Mouse (Mus musculus) hindbrain, embryonic 10.5 days (tissue): ENCODE data around the gene Mafb. TPM values are rescaled to one million over a fixed set of nuclear protein-coding genes. Genes with fewer than 3 reads are reported as not detected.

Source experiments
- DNase-seq: peaks from one replicate; pipeline ENCODE4 v3.0.0-alpha.2; 2017; ENCODE audit warnings: low spot score
- H3K27ac ChIP-seq: fragments of 300-500 bp; sonication (generic); 2 replicates; pipeline ENCODE4 v1.5.1; 2016; ENCODE audit warnings: mild to moderate bottlenecking, moderate library complexity
- H3K27me3 ChIP-seq: fragments of 300-500 bp; sonication (generic); 2 replicates; pipeline ENCODE4 v1.6.1; 2016; ENCODE audit warnings: mild to moderate bottlenecking; ENCODE audit not compliant: poor library complexity, insufficient read depth, severe bottlenecking
- H3K36me3 ChIP-seq: fragments of 300-500 bp; sonication (generic); 2 replicates; pipeline ENCODE4 v1.6.1; 2016; ENCODE audit warnings: mild to moderate bottlenecking, moderate library complexity
- H3K4me1 ChIP-seq: fragments of 300-500 bp; sonication (generic); replicated peaks from 2 replicates; pipeline ENCODE4 v1.6.1; 2016; ENCODE audit warnings: mild to moderate bottlenecking
- H3K4me3 ChIP-seq: fragments of 300-500 bp; sonication (generic); 2 replicates; pipeline ENCODE4 v1.5.1; 2016; ENCODE audit warnings: mild to moderate bottlenecking, moderate library complexity
- H3K9me3 ChIP-seq: fragments of 300-500 bp; sonication (generic); 2 replicates; pipeline ENCODE4 v1.6.1; 2016; ENCODE audit warnings: mild to moderate bottlenecking, moderate library complexity
- WGBS: fragments of 180-500 bp; shearing (Covaris S2); methylation state at CpG from one replicate; pipeline ENCODE4 v1.1.7; 2016; 5-methylcytosine and 5-hydroxymethylcytosine counted together
- polyA plus RNA-seq: library from polyadenylated mRNA; unstranded; fragments of >200 nt; fragmentation: Nextera tagmentation; extraction: Ambion mirVana; gene quantifications from 2 replicates; pipeline ENCODE4 v1.2.1, GENCODE M21; 2016

The Mafb gene
- polyA plus RNA-seq, 1 experiment from 2014 or later: 16.9 TPM

DNA sequence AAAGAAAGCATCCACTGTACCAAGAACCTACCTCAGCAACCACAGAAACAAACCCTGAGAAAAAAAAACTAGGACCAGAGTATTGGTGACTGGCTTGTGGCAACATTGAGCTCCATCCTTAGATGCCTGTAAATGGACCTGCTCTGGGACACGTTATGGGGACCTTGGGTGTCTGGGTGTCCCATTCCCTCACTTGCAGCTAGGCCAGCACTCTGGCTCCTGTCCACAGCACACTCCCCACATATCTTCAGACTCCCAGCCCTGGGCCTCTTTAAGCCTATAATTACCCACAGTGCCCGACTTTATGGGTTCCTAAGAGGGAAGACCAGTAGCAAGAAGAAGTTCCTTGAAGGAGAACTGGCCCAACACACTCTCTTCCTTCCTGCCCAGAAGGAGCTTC, 30.8 kb downstream of the Mafb start:
- no peak overlapping the region for H3K4me3 ChIP-seq
- no peak overlapping the region for H3K27ac ChIP-seq
- no peaks in the 10 kb centered on the region for H3K36me3 ChIP-seq
- no peaks in the 10 kb centered on the region for H3K4me1 ChIP-seq
- no peak for DNase-seq
- H3K27me3 ChIP-seq: no peaks in the 10 kb centered on the region
- H3K9me3 ChIP-seq: no peaks in the 10 kb centered on the region
- WGBS: 65% methylated on average over 2 of the region's 2 CpGs

DNA sequence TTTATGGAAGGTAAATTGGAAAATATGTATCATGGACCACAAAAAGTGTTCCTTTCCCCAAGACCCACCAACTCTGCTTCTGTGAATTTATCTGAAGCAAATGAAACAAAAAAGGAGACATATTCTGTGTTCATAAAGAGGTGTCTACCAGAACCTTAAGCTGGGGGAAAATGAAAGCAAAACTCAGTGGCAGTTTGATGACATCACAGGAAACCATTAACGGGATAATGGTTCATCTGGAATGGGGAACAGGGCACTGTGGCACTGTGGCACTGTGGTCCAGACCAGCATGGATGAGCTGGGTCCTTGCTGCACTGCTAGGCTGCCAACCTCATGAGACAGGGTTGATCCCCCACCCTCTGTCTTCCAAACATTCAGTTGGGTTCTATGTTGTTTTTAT, 31.8 kb downstream of the Mafb start:
- no peaks in the 10 kb centered on the region for H3K4me1 ChIP-seq
- no peak overlapping the region for H3K27ac ChIP-seq
- no peak overlapping the region for H3K4me3 ChIP-seq
- WGBS: 78% methylated on average over 1 of the region's 1 CpGs
- no peaks in the 10 kb centered on the region for H3K27me3 ChIP-seq
- no peaks in the 10 kb centered on the region for H3K9me3 ChIP-seq
- DNase-seq: no peak
- H3K36me3 ChIP-seq: no peaks in the 10 kb centered on the region

DNA sequence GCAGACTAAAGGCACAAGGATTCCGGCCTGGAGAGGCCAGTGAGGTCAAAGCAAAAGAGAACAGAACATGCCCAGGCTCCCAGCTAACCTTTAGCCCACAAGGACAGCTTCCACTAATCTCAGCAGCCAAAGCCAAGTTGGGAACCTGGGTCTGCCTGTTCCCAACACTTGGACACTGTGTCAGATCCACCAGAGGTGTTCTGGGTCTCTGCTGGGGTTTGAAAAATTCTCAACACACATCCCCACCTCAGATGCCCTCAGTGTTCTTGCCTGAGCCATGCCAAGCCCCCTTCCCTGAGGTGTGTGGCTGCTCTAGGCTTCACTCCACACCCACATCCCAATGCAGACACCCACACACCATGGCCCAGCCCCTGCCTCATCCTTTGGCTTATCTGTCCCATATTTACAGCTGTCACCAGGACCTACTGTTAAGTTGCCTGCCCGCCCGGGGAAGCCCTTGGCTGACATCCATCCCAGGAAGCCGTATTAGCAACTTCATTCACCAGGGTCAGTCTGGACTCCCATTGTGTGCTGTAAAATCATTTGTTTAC, 32.7 kb downstream of the Mafb start, which contains the start of gene Gm826:
Gm826 (minus strand) TSS at position 52 of the 551 bp plus-strand sequence.
- no peak for DNase-seq
- H3K27ac ChIP-seq: no peak within 1 kb of the TSS
- no peaks in the 10 kb centered on the region for H3K9me3 ChIP-seq
- no peaks in the 10 kb centered on the region for H3K27me3 ChIP-seq
- peaks cover 3% of the 10 kb centered on the region for H3K4me1 ChIP-seq
- no peaks in the 10 kb centered on the region for H3K36me3 ChIP-seq
- H3K4me3 ChIP-seq: no peak within 1 kb of the TSS
- WGBS: 73% methylated on average over 4 of the region's 4 CpGs

DNA sequence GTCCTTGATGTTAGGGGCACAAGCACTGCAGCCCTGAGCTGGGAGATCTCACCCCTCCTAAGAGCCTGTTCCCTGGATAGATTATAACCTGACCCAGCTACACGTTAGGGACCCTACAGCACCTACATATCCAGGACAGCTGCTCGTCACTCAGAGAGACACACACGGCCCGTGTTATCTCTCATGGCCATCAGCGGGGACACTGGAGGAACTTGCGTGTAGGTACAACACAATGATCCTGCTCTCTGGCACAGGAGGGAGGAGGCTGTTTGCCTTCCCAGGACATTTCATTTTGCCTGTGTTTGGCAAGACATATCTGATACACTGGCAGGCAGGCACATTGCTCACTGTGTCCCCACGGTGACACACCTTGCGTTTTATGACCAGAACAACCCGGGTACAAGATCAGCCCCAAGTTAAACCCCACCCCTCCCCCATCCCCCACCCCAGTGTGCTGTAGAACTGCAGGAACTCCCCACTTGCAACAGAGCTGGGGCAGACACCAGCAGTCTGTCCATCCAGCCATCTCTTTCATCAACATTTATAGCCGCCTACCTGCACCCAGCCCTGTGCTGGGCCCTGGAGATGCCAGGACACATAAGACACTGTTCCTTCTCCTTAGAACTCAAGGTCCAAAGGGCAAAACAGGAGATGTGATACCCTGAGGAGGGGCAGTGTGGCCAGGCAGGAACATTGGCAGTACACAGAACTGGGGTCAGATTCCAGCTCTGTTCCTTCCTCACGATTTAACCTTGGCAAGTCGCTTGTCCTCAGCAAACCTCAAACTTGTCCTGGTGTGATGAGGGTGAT, 34.1 kb downstream of the Mafb start:
- H3K27ac ChIP-seq: no peak overlapping the region
- H3K36me3 ChIP-seq: no peaks in the 10 kb centered on the region
- no peak for DNase-seq
- H3K4me3 ChIP-seq: no peak overlapping the region
- peaks cover 11% of the 10 kb centered on the region for H3K4me1 ChIP-seq
- 93% methylated on average over 12 of the region's 12 CpGs for WGBS
- H3K27me3 ChIP-seq: no peaks in the 10 kb centered on the region
- H3K9me3 ChIP-seq: no peaks in the 10 kb centered on the region

DNA sequence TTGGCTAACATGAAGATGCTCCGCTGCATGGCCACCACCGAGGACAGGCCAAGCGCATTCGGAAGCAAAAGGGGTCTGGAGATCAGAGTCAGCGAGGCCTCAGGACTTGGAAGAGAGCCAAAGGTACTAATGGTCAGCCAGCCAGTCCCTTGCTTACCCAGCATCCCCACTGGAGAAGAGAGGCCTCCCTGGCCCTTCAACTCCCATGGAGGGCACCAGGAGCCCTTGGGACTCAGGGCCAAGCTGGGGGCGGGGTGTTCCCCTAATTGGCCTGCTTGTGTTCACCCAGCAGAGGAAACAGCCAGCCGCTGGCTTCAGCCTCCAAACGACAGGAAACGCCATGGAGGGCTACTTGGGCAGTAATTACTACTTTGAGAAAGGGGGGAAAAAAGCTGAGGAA, 38.0 kb downstream of the Mafb start:
- Histone ChIP-seq H3K4me1 (peaks cover 18% of the 10 kb centered on the region), H3K4me3 (no peak overlapping the region), H3K27me3 (no peaks in the 10 kb centered on the region), H3K9me3 (no peaks in the 10 kb centered on the region), H3K36me3 (no peaks in the 10 kb centered on the region), H3K27ac (no peak overlapping the region)
- 67% methylated on average over 9 of the region's 9 CpGs for WGBS
- no peak for DNase-seq

DNA sequence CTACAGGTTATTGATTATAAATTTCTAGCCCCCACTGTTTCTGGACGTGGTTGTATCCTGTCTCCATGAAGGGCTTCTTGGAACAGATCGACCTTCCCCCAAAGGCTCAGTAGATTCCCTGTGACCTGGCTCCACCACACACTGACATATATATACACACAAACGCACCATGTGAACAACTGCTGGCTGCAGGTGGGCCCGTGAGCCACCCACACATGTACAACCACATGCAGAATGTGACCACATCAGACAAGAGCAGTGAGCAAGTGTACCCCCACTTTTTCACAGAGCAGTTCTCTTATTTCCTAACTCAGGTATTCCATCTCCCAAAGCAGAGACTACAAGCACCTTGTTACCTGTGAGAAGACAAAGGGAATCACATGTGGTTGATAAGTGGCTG, 39.1 kb downstream of the Mafb start:
- no peaks in the 10 kb centered on the region for H3K27me3 ChIP-seq
- no peak overlapping the region for H3K4me3 ChIP-seq
- H3K27ac ChIP-seq: no peak overlapping the region
- H3K36me3 ChIP-seq: no peaks in the 10 kb centered on the region
- peaks cover 18% of the 10 kb centered on the region for H3K4me1 ChIP-seq
- DNase-seq: no peak
- no peaks in the 10 kb centered on the region for H3K9me3 ChIP-seq
- 86% methylated on average over 4 of the region's 4 CpGs for WGBS

DNA sequence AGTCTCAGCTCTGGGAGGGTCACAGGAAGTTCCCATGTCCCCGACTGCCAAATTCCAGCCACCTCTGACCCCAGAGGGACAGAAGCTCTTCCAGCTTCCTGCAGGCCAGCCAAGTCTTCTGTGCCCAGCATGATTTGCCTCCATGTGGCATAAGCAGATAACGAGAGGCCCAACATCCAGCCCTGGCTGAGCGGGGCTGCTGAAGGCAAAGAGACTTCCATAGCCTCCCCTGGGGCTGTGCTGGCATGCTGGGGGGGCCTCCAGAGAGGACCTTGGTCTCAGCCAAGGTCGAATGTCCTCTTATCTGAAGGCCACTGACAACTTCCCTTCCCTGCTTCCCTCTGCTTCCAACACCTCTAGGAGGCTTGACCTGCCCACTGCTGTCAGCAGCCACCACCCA, 39.7 kb downstream of the Mafb start:
- H3K27ac ChIP-seq: no peak overlapping the region; the same call in 1 of the 2 replicates
- no peaks in the 10 kb centered on the region for H3K36me3 ChIP-seq
- WGBS: 63% methylated on average over 4 of the region's 4 CpGs
- H3K4me3 ChIP-seq: no peak overlapping the region
- H3K4me1 ChIP-seq: peaks cover 18% of the 10 kb centered on the region
- no peak for DNase-seq
- no peaks in the 10 kb centered on the region for H3K27me3 ChIP-seq
- H3K9me3 ChIP-seq: no peaks in the 10 kb centered on the region

DNA sequence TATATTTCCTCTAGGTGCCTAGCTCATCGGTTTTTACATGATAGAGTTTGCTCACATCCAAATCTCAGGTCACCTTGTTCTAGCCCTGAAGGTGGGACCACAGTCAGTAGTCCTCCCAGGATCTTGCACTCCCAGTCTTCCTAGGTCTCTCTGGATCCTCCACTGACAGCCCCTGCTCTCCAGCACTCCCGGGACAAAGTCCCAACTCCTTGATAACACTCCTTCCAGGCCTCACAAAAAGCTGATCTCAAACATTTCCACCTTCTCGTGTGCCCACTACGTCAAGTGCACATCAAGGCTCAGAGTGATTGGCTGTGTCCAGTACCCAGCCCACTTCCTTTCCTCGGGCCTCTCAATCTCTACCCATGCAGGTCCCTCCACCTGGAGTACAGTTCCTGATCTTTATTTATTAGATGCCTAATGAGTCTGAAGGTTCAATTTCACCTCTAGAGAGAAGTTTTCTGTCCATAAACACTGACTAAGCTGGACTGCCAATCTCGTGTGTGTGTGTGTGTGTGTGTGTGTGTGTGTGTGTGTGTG, 41.7 kb downstream of the Mafb start:
- H3K4me3 ChIP-seq: no peak overlapping the region
- no peaks in the 10 kb centered on the region for H3K9me3 ChIP-seq
- WGBS: 88% methylated on average over 6 of the region's 6 CpGs
- H3K27ac ChIP-seq: no peak overlapping the region
- no peak for DNase-seq
- H3K27me3 ChIP-seq: no peaks in the 10 kb centered on the region
- peaks cover 22% of the 10 kb centered on the region for H3K4me1 ChIP-seq
- no peaks in the 10 kb centered on the region for H3K36me3 ChIP-seq

DNA sequence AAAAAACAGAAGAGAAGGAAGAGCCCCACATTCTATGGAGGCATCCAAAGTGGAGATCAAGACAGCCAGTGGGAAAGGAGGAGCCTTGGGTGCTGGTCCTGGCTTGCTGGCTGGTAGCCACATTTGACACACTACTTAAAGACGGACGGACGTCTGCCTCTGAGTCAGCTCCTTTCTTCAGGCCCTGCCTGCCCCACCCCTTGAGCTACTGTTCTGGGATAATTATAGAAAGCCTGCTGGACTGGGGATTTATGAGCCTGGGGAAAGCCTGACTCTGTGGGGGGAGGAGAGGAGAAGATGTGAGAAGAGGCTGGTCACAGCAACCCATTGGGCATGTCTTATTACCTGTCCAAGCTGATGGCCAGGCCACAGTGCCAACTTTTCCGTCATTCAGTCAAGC, 45.0 kb downstream of the Mafb start:
- Histone ChIP-seq H3K4me1 (peaks cover 4% of the 10 kb centered on the region; the same call in 1 of the 2 replicates), H3K27me3 (no peaks in the 10 kb centered on the region), H3K9me3 (no peaks in the 10 kb centered on the region), H3K4me3 (no peak overlapping the region), H3K36me3 (no peaks in the 10 kb centered on the region), H3K27ac (no peak overlapping the region)
- DNase-seq: no peak
- 69% methylated on average over 4 of the region's 4 CpGs for WGBS

DNA sequence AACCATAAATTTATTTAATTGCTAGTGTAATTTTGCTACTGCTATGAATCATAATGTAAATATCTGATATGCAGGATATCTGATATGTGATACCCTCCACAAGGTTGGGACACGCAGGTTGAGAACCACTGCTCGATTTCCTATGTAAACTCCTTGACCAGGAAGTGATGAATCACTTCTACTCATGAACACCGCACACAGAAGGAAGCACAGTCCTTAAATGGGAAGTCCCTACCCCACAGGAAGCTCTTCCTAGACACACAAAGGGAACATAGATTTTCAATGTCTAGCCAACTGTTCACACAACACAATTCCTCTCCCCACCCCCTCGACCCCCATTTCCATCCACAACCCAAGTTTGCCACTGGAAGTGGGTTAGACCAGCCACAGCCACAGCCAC, 48.6 kb downstream of the Mafb start:
- Histone ChIP-seq H3K36me3 (no peaks in the 10 kb centered on the region), H3K9me3 (no peaks in the 10 kb centered on the region), H3K4me1 (peaks cover 10% of the 10 kb centered on the region), H3K27me3 (no peaks in the 10 kb centered on the region), H3K27ac (no peak overlapping the region), H3K4me3 (no peak overlapping the region)
- WGBS: 77% methylated on average over 4 of the region's 4 CpGs
- DNase-seq: no peak

Other genes with a start within 250 kb of the Mafb start
- gene Gm826, start 32.9 kb downstream of the Mafb start, polyA plus RNA-seq: 0.33 and 0.39 TPM in 2 replicates